Mouse (Mus musculus) frontal cortex, adult (tissue): ENCODE measurements around the gene Gm21904.
"Not testable (repeated sequence)": the region's sequence is repeated elsewhere in the genome, so short reads cannot be mapped to it uniquely, and the experiment has no call there.

Experiments used
- ATAC-seq: cut with Nextera tagmentation; 2 replicates; pipeline ENCODE4 v1.9.2; 2017; ENCODE audit warnings: mild to moderate bottlenecking, moderate library complexity, mixed read lengths; ENCODE audit not compliant: low TSS enrichment

The Gm21904 gene

GRCm38 (mm10) chrY:17846166-17846565 is at the start of gene Gm21904:
Gm21904 (minus strand) TSS chrY:17846266.
- not testable (repeated sequence) for ATAC-seq

- not testable (repeated sequence) for ATAC-seq
Observed at GRCm38 (mm10) chrY:17874441-17874840, 28.4 kb upstream of the Gm21904 start, which contains the start of the genes Gm20772 and Gm20831. Gm20772 (plus strand) TSS chrY:17874741. Gm20831 (plus strand) TSS chrY:17874741.
